Mouse (Mus musculus) inflammation-experienced regulatory T-cells, adult 6 months (primary cell): ENCODE measurements around the gene Rad51c. TPM values are rescaled to one million over a fixed set of nuclear protein-coding genes. Genes with fewer than 3 reads are reported as not detected.
"Not testable (repeated sequence)": the region's sequence is repeated elsewhere in the genome, so short reads cannot be mapped to it uniquely, and the experiment has no call there.

Source experiments
- ATAC-seq: one replicate; pipeline ENCODE4 v1.8.0; 2017
- polyA plus RNA-seq, 3 experiments: library from polyadenylated mRNA; unstranded; fragments of 100-300 nt; shearing (Covaris generic); gene quantifications; one replicate each; pipeline ENCODE4 v1.2.1; 2017

The Rad51c gene
- polyA plus RNA-seq, 3 experiments from 2014 or later: 1.6 to 5.3 (median 2.1) TPM

GRCm38 (mm10) chr11:87432447-87432846, 27.7 kb upstream of the Rad51c start:
- ATAC-seq: no peak

GRCm38 (mm10) chr11:87431813-87432212, 27.1 kb upstream of the Rad51c start:
- ATAC-seq: not testable (repeated sequence)

GRCm38 (mm10) chr11:87430374-87430773, 25.6 kb upstream of the Rad51c start:
- no peak for ATAC-seq

GRCm38 (mm10) chr11:87429363-87429762, 24.6 kb upstream of the Rad51c start:
- no peak for ATAC-seq

- no peak for ATAC-seq
Observed at GRCm38 (mm10) chr11:87428051-87428673, 23.4 kb upstream of the Rad51c start.

- ATAC-seq: no peak
Observed at GRCm38 (mm10) chr11:87427273-87428050, 22.7 kb upstream of the Rad51c start.

- ATAC-seq: peak; percentile 33
Observed at GRCm38 (mm10) chr11:87426450-87427250, 21.9 kb upstream of the Rad51c start.

- ATAC-seq: peak; percentile 63
Observed at GRCm38 (mm10) chr11:87426121-87426449, 21.3 kb upstream of the Rad51c start.

- ATAC-seq: no peak
Observed at GRCm38 (mm10) chr11:87423551-87424325, 19.0 kb upstream of the Rad51c start.

- ATAC-seq: peak; percentile 69
Observed at GRCm38 (mm10) chr11:87422511-87423340, 18.0 kb upstream of the Rad51c start.

- ATAC-seq: no peak
Observed at GRCm38 (mm10) chr11:87421760-87422201, 17.0 kb upstream of the Rad51c start.

- ATAC-seq: no peak
Observed at GRCm38 (mm10) chr11:87420861-87421260, 16.1 kb upstream of the Rad51c start.

GRCm38 (mm10) chr11:87416120-87416519, 11.4 kb upstream of the Rad51c start:
- ATAC-seq: no peak

GRCm38 (mm10) chr11:87413412-87413811, 8.7 kb upstream of the Rad51c start:
- not testable (repeated sequence) for ATAC-seq

GRCm38 (mm10) chr11:87404111-87404853, 472 bp downstream of the Rad51c start:
- ATAC-seq: peak; percentile 93

- ATAC-seq: no peak
Observed at GRCm38 (mm10) chr11:87398402-87398801, 6.4 kb downstream of the Rad51c start.

- ATAC-seq: no peak
Observed at GRCm38 (mm10) chr11:87393855-87394254, 10.9 kb downstream of the Rad51c start.

- no peak for ATAC-seq
Observed at GRCm38 (mm10) chr11:87385676-87386075, 19.1 kb downstream of the Rad51c start.

- ATAC-seq: no peak
Observed at GRCm38 (mm10) chr11:87384551-87384950, 20.2 kb downstream of the Rad51c start.

- no peak for ATAC-seq
Observed at GRCm38 (mm10) chr11:87367865-87368580, 36.7 kb downstream of the Rad51c start.
